Mouse (Mus musculus) liver, adult 2 months (tissue): ENCODE measurements around the gene Crybb2.

Experiments used
- CTCF ChIP-seq: fragments of 200-500 bp; IDR thresholded peaks from 2 replicates; pipeline ENCODE4 v1.5.1; 2011; ENCODE audit warnings: low read depth, low read length, control low read depth
- POLR2A ChIP-seq: fragments of 200-500 bp; IDR thresholded peaks from 2 replicates; pipeline ENCODE4 v1.6.1; 2011; ENCODE audit warnings: low read length, control low read depth; ENCODE audit not compliant: insufficient read depth; ENCODE audit errors: extremely low read depth

- TF ChIP-seq POLR2A (no peak), CTCF (no peak)
Observed at GRCm38 (mm10) chr5:113105481-113105880, 35.6 kb upstream of the Crybb2 start.
